20 mouse cellular contexts compared by ENCODE assay signal in genomic region chr10:107222406-107223185, GRCm38 (mm10). TPM values are rescaled to one million over a fixed set of nuclear protein-coding genes. Genes with fewer than 3 reads are reported as not detected.
"Had no signal": no experiment of that assay in that cellular context is flagged by ENCODE, and none has a peak within 500 bp of the region (broad histone marks: within the 10 kb centered on the region; RNA-seq: fewer than 3 reads in every experiment).

No protein-coding gene starts in this region.

- DNase-seq: lung, adult 18-20 months; lung, embryonic 14.5 days; lung, postnatal 10 days; lung, postnatal 4 days; retina, postnatal 1 day; right cerebral cortex, adult 18-20 months; right cerebral cortex, postnatal 25 days; right cerebral cortex, postnatal 4 days; spleen, adult 18-20 months; thymus, adult 18-20 months; thymus, postnatal 14 days; thymus, postnatal 36 days had no signal

- H3K9me3 ChIP-seq: midbrain, embryonic 10.5 days; midbrain, embryonic 12.5 days; midbrain, embryonic 15.5 days; neural tube, embryonic 13.5 days had no signal

- H3K27ac ChIP-seq: liver, embryonic 14.5 days; midbrain, embryonic 10.5 days; midbrain, embryonic 12.5 days; midbrain, embryonic 15.5 days; neural tube, embryonic 13.5 days had no signal

- H3K4me1 ChIP-seq: midbrain, embryonic 10.5 days; midbrain, embryonic 12.5 days; midbrain, embryonic 15.5 days had no signal

- H3K27me3 ChIP-seq: midbrain, embryonic 12.5 days; midbrain, embryonic 15.5 days; neural tube, embryonic 13.5 days had no signal

- H3K9ac ChIP-seq: liver, embryonic 14.5 days; lung, embryonic 14.5 days; midbrain, embryonic 12.5 days; midbrain, embryonic 15.5 days; neural tube, embryonic 13.5 days had no signal

- H3K36me3 ChIP-seq: midbrain, embryonic 10.5 days; midbrain, embryonic 12.5 days; midbrain, embryonic 15.5 days; neural tube, embryonic 13.5 days had no signal

- ATAC-seq: midbrain, embryonic 15.5 days had no signal

- H3K4me3 ChIP-seq: midbrain, embryonic 10.5 days; midbrain, embryonic 12.5 days; midbrain, embryonic 15.5 days; myocyte; neural tube, embryonic 13.5 days had no signal

- H3K4me2 ChIP-seq: lung, embryonic 14.5 days; midbrain, embryonic 12.5 days; midbrain, embryonic 15.5 days; neural tube, embryonic 13.5 days had no signal

RNA-seq across cellular contexts. Expression of gene Lin7a, which starts 48.9 kb away (rescaled TPM):
- total RNA-seq: megakaryocyte, adult 5-6 weeks; megakaryocyte-erythroid progenitor cell, adult 5-6 weeks had no signal
